Mouse (Mus musculus): ENCODE measurements around the gene Gm20219. TPM values are rescaled to one million over a fixed set of nuclear protein-coding genes. Genes with fewer than 3 reads are reported as not detected.

Gm20219 gene
- polyA plus RNA-seq, 1 experiment from 2014 or later: 5.4 TPM

Other genes starting within 250 kb of the Gm20219 start
- 36.5 and 36.9 TPM in 2 replicates for gene Kdm4b, start 228.3 kb downstream of the Gm20219 start, polyA plus RNA-seq (2015; fragmentation: Nextera tagmentation; extraction: Ambion mirVana)
- 120 and 121 TPM in 2 replicates for gene Ptprs, start 77.9 kb downstream of the Gm20219 start, polyA plus RNA-seq (2015; fragmentation: Nextera tagmentation; extraction: Ambion mirVana)
- gene Znrf4, start 42.0 kb downstream of the Gm20219 start, polyA plus RNA-seq (2015; fragmentation: Nextera tagmentation; extraction: Ambion mirVana): not detected in 2 replicates
- gene Safb2, start 30.2 kb upstream of the Gm20219 start, polyA plus RNA-seq (2015; fragmentation: Nextera tagmentation; extraction: Ambion mirVana): 97.6 and 103 TPM in 2 replicates
- gene Safb, start 30.4 kb upstream of the Gm20219 start, polyA plus RNA-seq (2015; fragmentation: Nextera tagmentation; extraction: Ambion mirVana): 119 and 132 TPM in 2 replicates
- gene 2410015M20Rik, start 55.4 kb upstream of the Gm20219 start, polyA plus RNA-seq (2015; fragmentation: Nextera tagmentation; extraction: Ambion mirVana): 254 and 258 TPM in 2 replicates
- gene Rpl36, start 59.0 kb upstream of the Gm20219 start, polyA plus RNA-seq (2015; fragmentation: Nextera tagmentation; extraction: Ambion mirVana): 1,916 and 1,978 TPM in 2 replicates
- gene Lonp1, start 72.5 kb upstream of the Gm20219 start, polyA plus RNA-seq (2015; fragmentation: Nextera tagmentation; extraction: Ambion mirVana): 50.9 and 53.7 TPM in 2 replicates
- gene Catsperd, start 73.8 kb upstream of the Gm20219 start, polyA plus RNA-seq (2015; fragmentation: Nextera tagmentation; extraction: Ambion mirVana): 0.66 and 0.94 TPM in 2 replicates
- 98.4 and 105 TPM in 2 replicates for gene Ranbp3, start 118.9 kb upstream of the Gm20219 start, polyA plus RNA-seq (2015; fragmentation: Nextera tagmentation; extraction: Ambion mirVana)
- 397 and 420 TPM in 2 replicates for gene Ndufa11, start 163.4 kb upstream of the Gm20219 start, polyA plus RNA-seq (2015; fragmentation: Nextera tagmentation; extraction: Ambion mirVana)
- 19.2 and 24.6 TPM in 2 replicates for gene Vmac, start 163.6 kb upstream of the Gm20219 start, polyA plus RNA-seq (2015; fragmentation: Nextera tagmentation; extraction: Ambion mirVana)
- gene Nrtn, start 203.1 kb upstream of the Gm20219 start, polyA plus RNA-seq (2015; fragmentation: Nextera tagmentation; extraction: Ambion mirVana): 17.7 and 18.4 TPM in 2 replicates
- 40.5 and 46.5 TPM in 2 replicates for gene Dus3l, start 210.4 kb upstream of the Gm20219 start, polyA plus RNA-seq (2015; fragmentation: Nextera tagmentation; extraction: Ambion mirVana)
- 1.2 and 1.7 TPM in 2 replicates for gene Prr22, start 215.9 kb upstream of the Gm20219 start, polyA plus RNA-seq (2015; fragmentation: Nextera tagmentation; extraction: Ambion mirVana)

All from embryonic facial prominence, embryonic 13.5 days (tissue).